Mouse (Mus musculus) cerebellum, postnatal 36 days (tissue): ENCODE measurements around the gene Prkar2b.
"Not testable (repeated sequence)": the region's sequence is repeated elsewhere in the genome, so short reads cannot be mapped to it uniquely, and the experiment has no call there.

Experiments used
- DNase-seq, 2 experiments: peaks; one replicate each; pipeline ENCODE4 v3.0.0; 2021 to 2022; ENCODE audit warnings: mixed read lengths in 2 of 2

The Prkar2b gene

DNA sequence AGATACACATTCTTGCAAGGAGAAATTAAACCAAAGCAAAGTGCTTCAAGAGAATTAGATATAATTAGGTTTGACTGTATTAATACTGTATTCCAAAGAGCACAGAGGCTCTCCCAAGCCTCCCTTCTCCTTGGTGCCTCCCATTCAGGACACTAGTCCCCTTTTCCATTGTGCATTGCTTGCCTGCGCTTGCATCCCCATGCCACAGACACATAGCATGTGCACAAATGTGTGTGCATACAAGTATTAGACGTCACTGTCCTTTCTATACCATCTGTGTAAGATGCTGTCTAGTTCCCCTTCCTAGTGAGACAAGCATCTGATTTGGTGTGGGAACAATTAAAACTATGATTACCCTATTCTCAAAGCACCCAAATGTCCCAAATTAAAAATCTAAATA, 2.0 kb downstream of the Prkar2b start:
- no peak for DNase-seq

DNA sequence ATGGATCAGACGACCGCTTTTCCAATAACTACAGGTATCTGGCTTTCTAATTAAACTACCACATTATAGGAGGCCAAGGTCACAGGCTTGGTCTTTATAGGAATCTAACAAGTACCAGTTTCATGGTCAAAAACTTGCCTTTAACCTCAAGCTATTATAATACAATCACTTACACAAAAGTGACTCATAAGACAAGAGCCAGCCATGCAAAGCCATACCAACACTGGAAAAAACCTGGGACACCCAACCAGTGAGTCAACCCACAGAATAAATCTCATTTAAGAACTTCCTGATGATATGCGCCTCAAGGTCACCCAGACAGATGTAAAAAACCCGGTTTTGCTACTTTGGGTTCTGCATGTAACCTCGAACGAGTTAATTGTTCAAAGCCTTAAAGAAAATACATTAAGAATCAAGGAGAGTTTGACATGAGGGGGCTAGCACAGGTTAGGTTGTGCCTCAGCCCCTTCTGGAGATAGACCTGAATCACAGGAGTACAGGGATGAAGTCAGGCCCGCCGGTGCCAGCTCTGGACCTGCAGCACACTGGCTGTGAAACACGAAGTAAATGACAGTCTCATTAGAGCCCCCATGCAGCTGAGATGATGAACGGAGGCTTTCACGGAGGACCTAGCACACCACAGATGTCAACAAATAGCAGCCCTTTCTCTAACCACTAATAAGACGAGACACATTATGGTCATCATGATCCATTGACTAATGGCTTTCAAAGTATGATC, 3.5 kb downstream of the Prkar2b start:
- no peak for DNase-seq

DNA sequence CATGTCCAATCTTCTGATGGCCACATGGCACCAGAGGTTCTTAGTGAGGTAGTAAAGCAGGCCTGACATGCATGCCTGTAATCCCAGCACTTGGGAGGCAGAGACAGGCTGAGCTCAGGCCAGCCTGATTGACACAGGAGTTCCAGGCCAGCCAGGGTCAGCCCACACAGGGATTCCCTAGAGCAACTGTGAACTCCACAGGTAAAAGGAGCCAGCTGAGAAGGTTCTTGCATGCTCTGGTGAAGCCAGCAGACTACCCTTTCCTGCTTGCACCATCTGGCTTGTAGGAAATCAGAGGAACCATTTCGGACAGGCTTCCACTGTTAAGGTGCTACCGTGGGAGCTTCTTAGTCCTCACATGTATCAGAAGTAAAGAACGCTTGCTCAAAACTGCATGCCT, 5.3 kb downstream of the Prkar2b start:
- DNase-seq, result no peak

DNA sequence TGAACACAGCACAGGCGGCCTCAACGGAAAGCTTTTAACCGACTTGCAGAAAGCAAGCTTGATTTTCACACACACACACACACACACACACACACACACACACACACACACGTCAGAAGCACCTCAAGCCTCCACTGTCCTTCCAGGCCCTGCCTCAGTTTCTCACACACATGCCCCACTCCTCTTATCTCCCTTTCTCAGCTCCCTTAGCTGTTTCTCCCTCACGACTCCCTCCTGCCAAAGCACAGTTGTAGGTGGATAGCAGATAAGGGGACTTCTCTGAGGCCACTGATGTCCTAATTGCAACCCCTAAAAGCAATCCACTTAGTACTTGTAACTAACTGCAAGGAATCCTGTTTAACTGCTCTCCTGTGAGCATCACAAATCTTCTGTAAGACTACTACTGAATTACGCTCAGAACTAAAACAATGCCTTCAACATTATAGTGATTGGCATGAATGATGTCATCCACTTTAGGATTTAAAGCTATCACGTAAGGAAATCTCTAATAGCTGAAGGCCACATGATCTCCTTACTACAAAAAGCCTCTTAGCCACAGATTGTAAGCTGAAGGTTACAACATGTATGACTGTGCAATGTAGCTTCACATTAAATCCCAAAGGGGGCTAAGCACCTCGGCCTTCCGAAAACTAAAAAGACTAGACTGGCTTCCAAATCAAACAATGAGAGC, 6.5 kb downstream of the Prkar2b start:
- no peak for DNase-seq

DNA sequence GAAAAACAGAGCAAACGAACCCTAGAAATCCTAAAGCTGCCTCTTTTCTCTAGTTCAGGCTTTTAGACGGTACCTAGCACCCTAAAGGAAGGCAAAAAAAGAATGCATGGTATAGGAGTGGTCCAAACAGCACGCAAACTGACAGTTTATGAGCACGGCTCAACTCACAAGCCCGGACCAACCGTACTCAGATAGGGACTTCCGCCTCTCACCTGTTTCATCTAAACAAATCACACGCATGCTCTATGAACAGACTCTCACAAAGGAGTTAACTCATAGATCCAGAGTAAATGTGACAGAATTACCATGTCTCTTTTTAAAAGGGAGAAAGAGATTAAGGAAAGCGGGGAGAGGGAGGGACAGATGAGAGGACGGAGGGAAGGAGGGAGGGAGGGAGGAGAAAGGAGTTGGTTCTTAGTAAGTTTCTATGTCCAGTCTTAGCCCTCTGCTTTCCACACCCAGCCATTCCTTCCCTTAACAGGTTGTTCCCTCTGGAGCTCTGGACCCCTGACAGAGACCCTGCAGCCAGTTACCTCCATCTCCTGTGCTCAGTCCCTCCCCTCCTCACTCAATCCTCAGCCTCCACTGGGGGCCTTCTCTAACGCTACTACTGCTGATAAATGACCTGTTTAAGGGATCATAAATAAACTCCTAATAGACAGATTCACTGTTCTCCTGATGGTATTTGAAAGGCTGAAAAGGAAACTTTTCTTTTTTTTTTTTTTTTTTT, 7.3 kb downstream of the Prkar2b start:
- DNase-seq, result no peak

DNA sequence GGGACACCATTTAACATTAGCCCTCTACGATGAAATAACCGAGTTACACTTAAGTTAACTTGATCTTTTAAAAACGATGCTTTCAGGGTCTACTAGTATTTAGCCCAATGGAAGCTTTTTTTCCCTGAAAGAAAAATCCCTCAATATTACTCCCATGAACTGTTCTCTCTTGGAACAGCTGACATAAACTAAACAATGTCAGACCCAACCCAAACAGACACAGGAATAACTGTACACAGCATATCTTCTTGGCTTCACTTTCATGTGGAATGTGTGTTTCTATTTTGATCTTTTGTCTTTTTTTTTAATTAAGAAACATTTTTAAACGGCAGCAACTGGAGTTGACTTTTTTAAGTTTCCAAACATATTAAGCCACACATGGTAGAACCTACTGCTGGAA, 8.2 kb downstream of the Prkar2b start:
- no peak for DNase-seq

DNA sequence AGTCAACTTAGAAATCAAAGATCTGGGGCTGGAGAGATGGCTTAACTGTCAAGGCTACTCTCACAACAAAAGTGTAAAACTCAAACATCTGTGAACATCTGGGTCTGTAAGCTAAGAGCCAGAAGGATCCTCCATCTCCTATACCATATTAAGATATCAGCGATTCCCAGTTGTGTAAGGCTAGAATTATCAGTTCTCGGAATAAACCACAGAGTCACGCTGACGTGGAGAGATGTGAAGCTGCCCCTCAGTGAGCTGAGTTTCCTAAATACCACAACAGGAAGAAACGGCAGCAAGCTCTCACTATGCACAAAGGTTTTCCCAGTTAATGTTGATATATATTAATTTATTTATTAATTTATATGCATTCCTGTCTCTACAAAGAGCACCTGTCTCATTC, 10.9 kb downstream of the Prkar2b start:
- no peak for DNase-seq

DNA sequence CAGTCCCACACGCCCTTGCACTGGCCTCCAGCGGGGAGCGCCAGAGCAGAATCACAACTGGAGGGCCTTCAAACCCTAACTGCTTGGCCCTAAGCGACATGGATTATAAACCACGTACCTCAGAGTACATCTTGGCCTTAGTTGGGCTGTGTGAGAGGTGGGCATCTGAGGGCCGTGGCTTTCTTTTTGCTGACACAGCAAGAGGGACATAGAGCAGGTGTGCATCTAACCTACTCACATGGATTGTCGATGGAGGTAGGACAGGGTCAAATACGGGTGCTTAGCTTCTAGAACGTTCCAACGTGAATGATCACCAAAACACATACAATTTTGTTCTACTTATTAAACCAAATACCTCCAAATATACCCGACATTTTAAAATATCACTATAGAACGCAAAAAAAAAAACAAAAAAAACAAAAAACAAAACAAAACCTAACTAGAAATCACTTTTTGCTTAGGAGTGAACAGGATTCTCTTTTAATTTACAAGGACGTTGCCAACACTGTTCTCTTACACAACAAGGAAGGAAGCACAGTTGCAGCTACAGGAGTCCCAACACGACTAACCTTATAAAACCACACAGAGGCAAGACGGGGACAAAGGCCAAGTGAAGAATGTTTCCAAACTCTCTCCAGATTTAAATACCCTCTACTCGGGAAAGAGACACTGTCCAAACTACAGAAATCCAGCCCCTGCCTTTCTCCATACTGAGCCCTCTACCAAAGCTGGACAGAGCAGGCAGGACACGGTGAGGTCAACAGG, 15.3 kb downstream of the Prkar2b start:
- DNase-seq, result no peak

DNA sequence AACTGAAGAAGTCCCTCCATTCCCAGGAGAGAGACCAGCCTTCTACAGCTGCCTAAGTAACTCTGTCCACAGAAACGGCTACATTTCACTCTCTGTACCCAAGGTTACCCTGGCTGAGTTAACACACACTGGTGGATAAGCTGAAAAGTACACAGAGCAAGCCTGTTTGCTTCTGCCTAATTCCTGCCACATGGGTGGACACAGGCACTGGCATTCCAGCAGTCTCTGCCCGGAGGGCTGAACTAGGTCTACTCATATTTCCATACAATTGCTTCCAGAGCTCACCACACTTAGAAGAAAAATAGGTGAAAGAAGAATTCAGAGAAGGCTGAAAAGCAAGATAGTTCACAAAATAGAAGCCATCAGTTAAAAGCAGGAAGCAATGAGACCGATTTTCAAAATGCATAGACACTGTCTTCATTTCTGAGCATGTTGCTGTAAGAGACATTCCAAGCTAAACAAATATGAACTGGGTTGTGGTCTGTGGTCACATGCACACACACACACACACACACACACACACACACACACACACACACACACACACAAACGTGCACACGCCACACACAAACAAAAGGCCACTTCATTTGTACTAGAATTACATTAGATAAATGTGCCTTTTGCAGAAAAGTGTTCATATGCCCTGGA, 16.5 kb downstream of the Prkar2b start:
- DNase-seq, result no peak

DNA sequence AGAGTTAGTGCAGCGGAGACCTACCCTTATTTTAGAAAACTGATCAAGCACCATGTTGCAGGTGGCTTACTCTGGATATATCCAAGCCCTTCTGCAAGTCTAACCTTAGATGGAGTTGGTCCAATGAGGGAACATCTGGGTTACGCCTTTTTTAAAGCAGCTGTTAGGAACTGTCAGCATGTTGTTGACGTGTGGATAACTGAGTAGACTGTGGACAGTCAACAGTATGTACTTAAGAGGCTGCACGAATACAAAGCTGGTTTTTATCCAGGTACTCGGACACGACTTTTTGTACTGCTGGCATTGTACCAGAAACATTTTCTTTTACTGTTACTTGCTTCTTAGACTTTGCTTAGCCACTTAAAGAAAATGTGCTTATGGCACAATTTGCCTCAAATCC, 27.6 kb downstream of the Prkar2b start:
- no peak for DNase-seq

DNA sequence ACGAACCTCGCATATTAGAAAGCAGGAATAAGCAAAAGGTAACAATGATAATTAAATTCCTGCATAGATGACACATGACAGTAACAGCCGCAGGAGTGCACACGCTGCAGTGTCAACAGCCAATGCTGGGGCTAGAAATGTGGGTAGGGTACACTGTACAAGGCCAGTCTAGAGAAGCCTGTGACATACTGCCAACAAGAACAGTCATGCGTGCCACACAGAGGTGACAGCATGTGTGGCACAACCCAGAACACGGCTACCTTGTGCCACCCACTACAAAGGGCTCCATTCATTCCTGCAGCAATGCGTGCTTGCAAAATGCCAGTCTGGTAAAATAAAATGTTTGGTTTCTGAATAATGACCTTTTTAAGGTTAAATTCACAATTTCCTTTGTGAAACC, 28.2 kb downstream of the Prkar2b start:
- DNase-seq, result no peak

DNA sequence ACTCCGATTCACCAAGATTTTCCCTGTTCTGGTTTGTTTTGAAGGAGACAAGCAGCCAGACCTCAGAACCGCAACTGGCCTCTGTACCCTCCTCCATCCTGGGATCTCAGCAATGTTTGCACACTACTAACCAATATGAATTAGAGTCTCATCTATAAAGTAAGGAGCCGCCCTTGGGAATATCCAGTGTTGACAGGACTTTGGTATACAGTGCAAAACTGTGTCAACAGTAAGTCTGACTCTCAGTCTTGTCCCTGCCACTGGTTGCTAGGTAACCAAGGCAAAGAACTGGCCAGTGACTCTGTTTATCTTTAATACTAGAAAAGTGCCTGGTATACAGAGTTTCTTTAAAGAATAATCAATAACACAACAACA, 42.7 kb downstream of the Prkar2b start:
- DNase-seq, result no peak

DNA sequence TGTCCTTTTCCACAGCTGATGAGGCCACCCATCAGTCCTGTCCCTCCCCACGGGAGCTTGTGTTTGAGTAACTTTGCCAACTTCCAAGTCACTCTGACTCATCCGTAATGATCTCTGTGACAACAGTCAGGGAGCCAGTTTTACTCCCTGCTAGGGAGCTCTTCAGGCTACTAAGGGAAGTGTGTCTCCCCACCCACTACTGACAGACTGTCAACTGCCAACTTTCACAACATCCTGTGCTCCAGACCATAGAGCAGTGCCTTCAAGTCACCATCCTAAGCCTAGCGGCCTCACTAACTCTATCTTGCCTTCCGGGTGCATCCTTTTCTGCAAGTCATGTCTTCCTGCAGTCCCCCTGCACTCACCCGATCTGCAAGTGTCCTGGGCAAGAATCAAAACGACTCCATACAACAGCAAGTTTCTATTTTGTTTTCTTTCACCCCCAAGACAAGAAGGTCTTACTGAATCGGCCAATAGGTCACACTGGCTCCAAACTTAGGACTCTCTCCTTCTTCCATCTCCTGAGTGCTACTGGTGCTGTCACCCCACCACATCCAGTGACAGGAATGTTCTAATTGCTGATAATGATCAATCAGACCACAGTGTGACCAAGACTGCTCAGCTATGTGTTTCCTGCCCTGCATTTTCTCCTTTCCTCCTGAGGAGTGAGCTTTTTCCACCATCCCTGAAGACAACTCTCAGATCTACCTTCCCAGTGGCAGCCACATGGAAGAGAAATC, 43.3 kb downstream of the Prkar2b start:
- no peak for DNase-seq

DNA sequence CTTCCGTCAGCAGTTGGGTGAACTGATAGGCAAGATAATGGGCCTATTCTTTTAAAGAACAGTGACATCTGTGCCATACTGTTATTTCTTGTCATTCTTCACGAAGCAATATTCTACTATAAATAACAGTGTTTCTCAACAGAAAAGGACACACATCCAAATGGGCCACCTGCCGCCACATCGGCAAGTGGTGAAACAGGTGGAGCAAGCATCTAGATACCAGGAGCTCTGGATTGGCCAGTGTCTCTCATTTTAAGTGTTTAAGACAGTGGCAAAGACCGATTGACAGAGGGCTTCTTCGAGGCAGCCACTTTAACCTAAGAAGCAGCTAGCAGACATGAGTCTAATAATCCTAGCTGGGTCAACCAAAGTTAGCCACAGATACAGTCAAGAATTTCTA, 44.6 kb downstream of the Prkar2b start:
- no peak for DNase-seq

DNA sequence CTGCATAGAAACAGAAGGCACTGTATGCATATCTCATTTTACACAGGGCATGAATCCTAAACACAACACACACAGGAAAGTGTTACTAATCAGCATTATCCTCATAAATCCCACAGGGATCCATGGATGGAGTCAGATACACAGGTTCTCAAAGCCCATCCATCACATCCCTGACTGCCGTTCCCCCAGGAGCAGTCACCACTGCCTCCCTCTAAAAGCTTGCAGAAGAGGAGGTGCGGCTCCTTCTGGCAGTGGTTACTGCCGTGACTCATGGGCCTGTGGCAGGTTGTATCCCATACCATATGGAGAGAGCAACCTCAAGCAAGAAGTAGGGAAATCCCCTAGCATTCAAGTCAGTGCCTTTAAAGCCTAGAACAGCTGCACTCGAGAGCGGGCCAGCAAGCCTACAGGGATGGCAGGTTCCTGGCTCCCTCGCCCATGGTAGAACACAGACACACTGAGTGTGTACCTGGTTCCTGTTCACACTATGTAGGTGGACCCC, 45.8 kb downstream of the Prkar2b start:
- no peak for DNase-seq

DNA sequence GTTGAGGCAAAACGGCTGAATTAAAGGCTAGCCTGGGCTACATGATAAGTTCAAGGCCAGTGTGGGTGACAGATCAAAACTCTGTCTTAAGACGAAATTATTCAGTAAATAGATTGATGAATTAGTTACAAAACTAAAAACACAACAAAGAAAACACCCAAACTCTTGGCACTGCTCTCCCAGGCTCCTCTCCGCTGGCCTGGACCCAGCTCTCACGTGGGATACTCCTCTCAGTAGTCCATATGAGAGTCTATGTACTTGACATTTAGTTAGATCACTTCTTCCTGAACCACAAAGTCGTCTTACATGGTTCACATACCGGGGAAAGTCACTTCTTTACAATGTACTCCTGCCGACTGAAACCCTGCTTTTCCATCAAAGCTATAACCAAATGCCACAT, 46.3 kb downstream of the Prkar2b start:
- DNase-seq, result no peak

DNA sequence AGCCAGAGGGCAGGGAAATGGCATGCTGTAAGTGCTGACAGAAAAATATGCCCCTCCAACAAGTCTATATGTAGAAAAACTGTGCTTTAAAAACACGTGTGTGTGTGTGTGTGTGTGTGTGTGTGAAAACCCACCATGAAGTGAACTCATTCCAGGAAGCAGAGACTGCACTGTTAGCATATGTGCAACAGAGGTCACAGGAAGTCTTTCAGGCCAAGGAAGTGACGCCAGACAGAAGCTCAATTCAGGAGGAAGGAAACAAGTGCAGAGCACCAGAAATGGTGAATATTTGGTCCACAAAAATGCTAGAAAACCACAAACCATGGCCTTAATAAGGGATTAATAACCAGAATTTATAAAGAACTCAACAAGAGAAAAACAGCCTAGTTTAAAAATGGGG, 48.9 kb downstream of the Prkar2b start:
- DNase-seq, result no peak

DNA sequence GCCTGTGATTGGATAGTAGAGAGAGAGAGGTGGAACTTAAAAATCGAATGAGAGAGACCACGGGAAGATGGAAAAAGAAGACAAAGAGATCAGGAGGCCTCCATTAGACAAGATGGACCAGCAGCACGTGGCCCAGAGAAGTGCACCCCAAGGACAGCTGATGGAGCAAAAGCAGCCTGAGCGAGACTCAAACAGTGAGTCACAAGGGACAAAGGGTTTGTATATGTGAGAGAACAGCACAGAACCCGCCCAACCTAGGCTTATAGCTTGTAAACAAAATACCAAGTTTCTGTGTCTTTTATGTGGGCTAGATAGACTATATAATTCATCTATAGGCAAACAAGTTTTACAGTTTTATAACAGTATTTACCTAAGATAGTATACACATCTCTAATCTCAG, 50.0 kb downstream of the Prkar2b start:
- no peak for DNase-seq

DNA sequence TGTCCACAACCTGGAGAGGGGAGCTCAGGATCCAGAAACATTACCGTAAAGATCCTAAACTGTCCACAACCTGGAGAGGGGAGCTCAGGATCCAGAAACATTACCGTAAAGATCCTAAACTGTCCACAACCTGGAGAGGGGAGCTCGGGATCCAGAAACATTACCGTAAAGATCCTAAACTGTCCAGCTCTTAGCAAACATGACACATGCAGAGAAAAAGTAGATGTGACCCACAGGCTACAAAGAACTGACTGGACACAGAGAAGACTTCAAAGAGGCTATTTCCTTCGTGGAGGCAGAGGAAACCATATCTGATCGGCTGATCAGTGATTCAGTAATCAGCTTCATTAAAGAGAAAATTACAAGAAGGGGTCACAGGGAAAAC, 51.1 kb downstream of the Prkar2b start:
- not testable (repeated sequence) for DNase-seq

DNA sequence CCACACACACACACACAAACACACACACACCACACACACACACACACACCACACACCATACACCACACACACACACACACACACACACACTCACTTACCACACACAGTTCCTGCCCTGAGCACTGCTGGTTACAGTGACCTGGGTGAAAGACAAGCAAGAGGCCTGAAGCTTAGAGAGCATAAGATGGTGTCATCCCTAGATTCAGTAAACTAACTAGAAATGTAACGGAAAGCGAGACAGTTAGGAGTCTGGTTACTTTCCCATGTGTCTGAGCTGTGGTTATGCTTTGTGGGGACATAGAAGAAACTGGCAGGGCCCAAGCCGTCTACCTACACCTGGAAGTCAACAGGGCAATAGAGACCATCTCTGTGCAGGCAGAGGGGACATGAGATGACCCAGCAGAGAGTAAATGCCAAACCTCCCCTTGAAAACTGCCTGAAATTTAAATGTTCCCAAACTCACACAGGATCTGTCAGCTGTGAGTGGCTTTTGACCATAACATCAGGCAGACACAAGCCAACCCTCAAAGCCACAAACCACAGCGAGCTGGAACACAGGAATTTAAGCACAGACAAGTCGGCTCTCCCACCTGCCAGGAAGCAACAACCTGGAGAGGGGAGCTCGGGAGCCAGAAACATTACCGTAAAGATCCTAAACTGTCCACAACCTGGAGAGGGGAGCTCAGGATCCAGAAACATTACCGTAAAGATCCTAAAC, 51.7 kb downstream of the Prkar2b start:
- DNase-seq, result no peak

DNA sequence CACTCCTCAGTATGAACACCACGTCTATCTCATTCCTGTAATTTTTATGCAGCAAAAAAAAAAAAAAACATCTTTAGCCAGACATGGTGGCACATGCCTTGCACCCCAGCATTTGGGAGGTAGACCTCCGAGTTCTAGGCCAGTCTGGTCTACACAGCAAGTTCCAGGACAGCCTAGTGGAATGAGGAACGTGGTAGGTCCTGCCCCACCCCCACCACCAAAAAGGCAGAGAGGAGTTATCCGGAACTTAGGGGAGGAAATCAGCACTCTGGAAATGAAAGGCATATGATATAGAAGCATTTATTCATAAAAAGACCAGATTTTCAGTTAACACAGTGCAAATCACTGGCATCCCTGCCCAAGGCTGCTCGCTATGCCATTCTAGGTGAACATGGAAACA, 52.4 kb downstream of the Prkar2b start:
- no peak for DNase-seq
